Mouse (Mus musculus) hindbrain, embryonic 13.5 days (tissue): ENCODE measurements around the gene Agtrap. TPM values are rescaled to one million over a fixed set of nuclear protein-coding genes. Genes with fewer than 3 reads are reported as not detected.
"Not testable (repeated sequence)": the region's sequence is repeated elsewhere in the genome, so short reads cannot be mapped to it uniquely, and the experiment has no call there.

Experiments used
- ATAC-seq: fragments of 200-750 bp; cut with Nextera tagmentation; 2 replicates; pipeline ENCODE4 v1.8.0; 2017; ENCODE audit warnings: moderate TSS enrichment; ENCODE audit not compliant: low FRiP score
- H3K27ac ChIP-seq: fragments of 300-500 bp; sonication (generic); 2 replicates; pipeline ENCODE4 v1.5.1; 2015; ENCODE audit warnings: inconsistent platforms, mild to moderate bottlenecking, moderate library complexity
- H3K27me3 ChIP-seq: fragments of 300-500 bp; sonication (generic); 2 replicates; pipeline ENCODE4 v1.6.1; 2015; ENCODE audit warnings: mild to moderate bottlenecking, inconsistent platforms
- H3K36me3 ChIP-seq: fragments of 300-500 bp; sonication (generic); 2 replicates; pipeline ENCODE4 v1.6.1; 2015; ENCODE audit warnings: mild to moderate bottlenecking, inconsistent platforms
- H3K4me1 ChIP-seq: fragments of 300-500 bp; sonication (generic); replicated peaks from 2 replicates; pipeline ENCODE4 v1.6.1; 2015; ENCODE audit warnings: inconsistent platforms
- H3K4me2 ChIP-seq: fragments of 300-500 bp; sonication (generic); 2 replicates; pipeline ENCODE4 v1.6.1; 2015; ENCODE audit warnings: inconsistent platforms, mild to moderate bottlenecking, moderate library complexity
- H3K4me3 ChIP-seq: fragments of 300-500 bp; sonication (generic); 2 replicates; pipeline ENCODE4 v1.5.1; 2015; ENCODE audit warnings: mild to moderate bottlenecking, inconsistent platforms
- H3K9ac ChIP-seq: fragments of 300-500 bp; sonication (generic); 2 replicates; pipeline ENCODE4 v1.6.1; 2015; ENCODE audit warnings: mild to moderate bottlenecking, inconsistent platforms
- H3K9me3 ChIP-seq: fragments of 300-500 bp; sonication (generic); 2 replicates; pipeline ENCODE4 v1.6.1; 2016; ENCODE audit warnings: inconsistent platforms
- WGBS: fragments of 180-500 bp; shearing (Covaris S2); methylation state at CpG from one replicate; pipeline ENCODE4 v1.1.7; 2015; 5-methylcytosine and 5-hydroxymethylcytosine counted together
- polyA plus RNA-seq: library from polyadenylated mRNA; unstranded; fragments of >200 nt; fragmentation: Nextera tagmentation; extraction: Ambion mirVana; gene quantifications from 2 replicates; pipeline ENCODE4 v1.2.1, GENCODE M21; 2015

Gene Agtrap
- polyA plus RNA-seq, 1 experiment from 2014 or later, result 7.6 TPM

GRCm38 (mm10) chr4:148120555-148120954 is 32.7 kb upstream of the Agtrap start:
- peaks cover 3% of the 10 kb centered on the region for H3K36me3 ChIP-seq
- no peak overlapping the region for H3K9ac ChIP-seq
- peak overlapping the region; percentile 60 for H3K27ac ChIP-seq
- H3K4me3 ChIP-seq, result no peak overlapping the region
- 80% methylated on average over 9 of the region's 9 CpGs for WGBS
- H3K4me1 ChIP-seq, result peaks cover 64% of the 10 kb centered on the region
- H3K4me2 ChIP-seq, result no peak overlapping the region
- ATAC-seq, result no peak
- 0 out of 2 replicates have a peak, but pooled peaks cover 3% of the 10 kb centered on the region for H3K9me3 ChIP-seq
- H3K27me3 ChIP-seq, result no peaks in the 10 kb centered on the region

DNA sequence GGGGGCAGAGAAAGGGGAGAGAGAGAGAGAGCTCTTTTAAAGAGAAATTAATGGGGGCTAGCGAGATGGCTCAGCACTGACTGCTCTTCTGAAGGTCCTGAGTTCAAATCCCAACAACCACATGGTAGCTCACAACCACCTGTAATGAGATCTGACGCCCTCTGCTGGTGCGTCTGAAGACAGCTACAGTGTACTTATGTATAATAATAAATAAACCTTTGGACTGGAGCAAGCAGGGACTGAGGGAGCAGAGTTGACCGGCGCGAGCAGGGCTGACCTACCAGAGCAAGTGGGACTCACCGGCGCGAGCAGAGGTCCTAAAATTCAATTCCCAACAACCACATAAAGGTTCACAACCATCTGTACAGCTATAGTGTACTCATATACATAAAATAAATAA is 31.7 kb upstream of the Agtrap start:
- not testable (repeated sequence) for ATAC-seq, H3K27ac ChIP-seq
- H3K4me1 ChIP-seq, result peaks cover 62% of the 10 kb centered on the region

DNA sequence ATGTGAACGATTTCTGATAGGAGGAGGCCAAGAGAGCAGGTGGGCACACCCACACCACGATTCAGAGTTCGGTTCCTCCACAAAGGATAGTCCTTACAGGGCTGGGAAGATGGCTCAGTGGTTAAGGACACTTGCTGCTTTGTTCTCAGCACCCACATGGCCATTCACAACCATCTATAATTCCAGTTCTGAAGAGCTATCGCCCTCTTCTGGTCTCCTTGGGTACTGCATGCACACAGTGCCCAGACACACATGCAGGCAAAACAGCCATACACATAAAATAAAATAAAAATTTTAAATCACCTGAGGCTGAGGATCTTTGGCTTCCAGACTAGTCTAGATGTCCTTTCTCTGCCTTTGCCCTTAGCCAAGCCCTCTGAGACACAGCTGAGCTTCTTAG is 29.6 kb upstream of the Agtrap start:
- no peak overlapping the region for H3K27ac ChIP-seq
- ATAC-seq, result no peak
- H3K27me3 ChIP-seq, result no peaks in the 10 kb centered on the region
- peaks cover 21% of the 10 kb centered on the region for H3K36me3 ChIP-seq
- 78% methylated on average over 4 of the region's 4 CpGs for WGBS
- H3K9me3 ChIP-seq, result 0 out of 2 replicates have a peak, but pooled peaks cover 3% of the 10 kb centered on the region
- H3K4me3 ChIP-seq, result no peak overlapping the region
- peaks cover 42% of the 10 kb centered on the region for H3K4me1 ChIP-seq
- H3K9ac ChIP-seq, result no peak overlapping the region
- H3K4me2 ChIP-seq, result no peak overlapping the region

More for the DNA sequence above, 31.7 kb upstream of the Agtrap start:
- H3K36me3 ChIP-seq, H3K9ac ChIP-seq, H3K9me3 ChIP-seq, H3K4me3 ChIP-seq, H3K4me2 ChIP-seq, H3K27me3 ChIP-seq: not testable (repeated sequence)
- 88% methylated on average over 9 of the region's 9 CpGs for WGBS

- Histone ChIP-seq H3K9ac (no peak overlapping the region), H3K4me3 (no peak overlapping the region), H3K4me2 (no peak overlapping the region), H3K27me3 (no peaks in the 10 kb centered on the region), H3K36me3 (peaks cover 27% of the 10 kb centered on the region), H3K27ac (no peak overlapping the region), H3K4me1 (peaks cover 34% of the 10 kb centered on the region), H3K9me3 (0 out of 2 replicates have a peak, but pooled peaks cover 3% of the 10 kb centered on the region)
- ATAC-seq, result no peak
- WGBS, result 77% methylated on average over 4 of the region's 4 CpGs
Observed at GRCm38 (mm10) chr4:148116657-148117056, 28.8 kb upstream of the Agtrap start.

DNA sequence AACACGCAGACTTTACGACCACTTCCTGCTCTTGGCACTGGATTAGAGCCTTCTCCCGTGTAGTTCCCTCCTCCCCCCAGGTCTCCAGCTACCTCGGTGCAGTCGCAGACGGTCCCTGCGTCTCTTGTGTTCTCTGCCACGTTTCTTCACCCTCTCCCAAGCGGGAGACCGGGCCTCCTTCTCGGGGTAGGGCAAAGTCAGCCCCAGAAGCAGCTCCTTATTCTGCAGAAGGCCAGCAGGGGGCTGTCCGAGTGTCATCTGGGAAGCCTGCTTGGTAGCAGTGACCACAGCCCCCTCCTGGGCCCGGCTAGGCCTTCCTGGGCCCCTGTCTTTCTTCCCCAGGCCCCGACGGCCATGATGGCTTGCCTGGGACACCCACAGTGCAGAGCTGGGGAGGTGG is 27.6 kb upstream of the Agtrap start:
- Histone ChIP-seq H3K4me1 (peaks cover 22% of the 10 kb centered on the region), H3K9ac (peak overlapping the region; percentile 55), H3K4me2 (0 out of 2 replicates have a peak overlapping the region, but pooled peaks have one; percentile 27), H3K27me3 (no peaks in the 10 kb centered on the region), H3K9me3 (0 out of 2 replicates have a peak, but pooled peaks cover 3% of the 10 kb centered on the region), H3K4me3 (no peak overlapping the region), H3K27ac (peak overlapping the region; percentile 83), H3K36me3 (peaks cover 33% of the 10 kb centered on the region)
- 7% methylated on average over 15 of the region's 15 CpGs for WGBS
- ATAC-seq, result peak; percentile 18; the same call in 1 of the 2 replicates

DNA sequence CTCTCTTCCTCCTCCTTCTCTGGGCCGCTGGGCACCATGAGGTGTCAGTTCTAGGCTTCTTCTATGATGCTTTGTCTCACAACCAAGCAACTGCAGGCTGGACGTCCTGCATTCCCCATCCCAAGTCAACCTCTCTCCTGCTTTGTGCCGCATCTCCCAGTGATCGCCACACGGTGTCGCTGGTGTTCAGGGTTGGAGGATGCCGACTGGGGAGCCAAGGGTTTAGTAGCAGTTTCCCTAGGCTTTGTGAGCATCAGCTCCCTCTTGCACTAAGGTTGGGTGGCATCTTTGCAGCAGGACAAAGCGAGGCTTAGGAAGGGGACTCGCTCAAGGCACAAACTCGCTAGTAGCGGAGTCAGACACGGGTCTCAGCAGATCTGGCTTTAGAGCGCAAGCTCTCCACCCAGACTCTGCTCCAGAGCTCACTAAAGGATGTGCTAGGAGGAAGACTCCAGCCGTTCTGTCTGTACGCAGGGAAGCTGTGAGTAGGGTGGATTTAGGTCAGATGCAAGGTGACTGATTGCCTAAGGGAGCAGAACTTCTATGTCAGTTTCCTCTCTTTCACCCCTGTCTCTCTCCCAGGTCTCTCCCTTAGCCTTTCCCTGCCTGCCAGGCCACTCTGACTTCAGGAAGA is 27.0 kb upstream of the Agtrap start:
- Histone ChIP-seq H3K27me3 (no peaks in the 10 kb centered on the region), H3K4me1 (peaks cover 21% of the 10 kb centered on the region), H3K4me3 (no peak overlapping the region), H3K4me2 (peak overlapping the region; percentile 27; the same call in 1 of the 2 replicates), H3K36me3 (peaks cover 39% of the 10 kb centered on the region), H3K27ac (peak overlapping the region; percentile 83), H3K9me3 (0 out of 2 replicates have a peak, but pooled peaks cover 3% of the 10 kb centered on the region), H3K9ac (peak overlapping the region; percentile 55)
- peak; percentile 72 for ATAC-seq
- 5% methylated on average over 15 of the region's 15 CpGs for WGBS

- peaks cover 62% of the 10 kb centered on the region for H3K36me3 ChIP-seq
- no peak overlapping the region for H3K4me3 ChIP-seq
- WGBS, result 87% methylated on average over 12 of the region's 12 CpGs
- no peaks in the 10 kb centered on the region for H3K27me3 ChIP-seq
- no peak overlapping the region for H3K9ac ChIP-seq
- H3K9me3 ChIP-seq, result 0 out of 2 replicates have a peak, but pooled peaks cover 3% of the 10 kb centered on the region
- no peak for ATAC-seq
- no peak overlapping the region for H3K4me2 ChIP-seq
- no peak overlapping the region for H3K27ac ChIP-seq
- H3K4me1 ChIP-seq, result peaks cover 30% of the 10 kb centered on the region
Observed at GRCm38 (mm10) chr4:148112519-148112918, 24.7 kb upstream of the Agtrap start.

DNA sequence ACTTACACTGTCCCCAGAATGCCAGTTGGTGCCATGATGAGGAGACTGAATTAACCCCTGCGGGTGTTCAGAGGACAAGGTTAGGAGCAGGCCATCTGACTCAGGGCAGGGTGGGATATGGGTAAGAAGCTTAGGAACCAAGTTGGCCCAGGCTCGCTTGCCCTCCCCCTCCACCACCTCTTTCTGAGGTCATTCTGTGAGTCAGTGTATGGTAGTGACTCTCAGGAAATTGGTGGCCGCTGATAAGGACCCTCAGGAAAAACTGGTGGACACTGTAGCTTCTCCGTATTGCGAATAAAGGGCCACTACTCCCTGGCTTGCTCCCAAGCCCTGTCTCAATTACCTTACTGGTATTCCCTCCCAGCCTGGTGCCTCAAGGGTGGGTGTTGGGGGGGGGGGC is 21.4 kb upstream of the Agtrap start:
- 86% methylated on average over 5 of the region's 5 CpGs for WGBS

GRCm38 (mm10) chr4:148108565-148109100 is 20.8 kb upstream of the Agtrap start:
- peaks cover 20% of the 10 kb centered on the region for H3K4me1 ChIP-seq
- H3K4me2 ChIP-seq, result no peak overlapping the region
- no peaks in the 10 kb centered on the region for H3K27me3 ChIP-seq
- no peak for ATAC-seq
- H3K36me3 ChIP-seq, result peaks cover 75% of the 10 kb centered on the region
- H3K9ac ChIP-seq, result 0 out of 2 replicates have a peak overlapping the region, but pooled peaks have one; percentile 49
- no peak overlapping the region for H3K4me3 ChIP-seq
- H3K27ac ChIP-seq, result 0 out of 2 replicates have a peak overlapping the region, but pooled peaks have one; percentile 49
- 69% methylated on average over 7 of the region's 7 CpGs for WGBS
- no peaks in the 10 kb centered on the region for H3K9me3 ChIP-seq

More for the DNA sequence above, 21.4 kb upstream of the Agtrap start:
- H3K27ac ChIP-seq, result 0 out of 2 replicates have a peak overlapping the region, but pooled peaks have one; percentile 49
- H3K27me3 ChIP-seq, result no peaks in the 10 kb centered on the region
- no peak overlapping the region for H3K4me2 ChIP-seq
- H3K36me3 ChIP-seq, result peaks cover 77% of the 10 kb centered on the region
- no peak overlapping the region for H3K9ac ChIP-seq
- H3K4me3 ChIP-seq, result no peak overlapping the region
- no peak for ATAC-seq
- no peaks in the 10 kb centered on the region for H3K9me3 ChIP-seq
- peaks cover 20% of the 10 kb centered on the region for H3K4me1 ChIP-seq

DNA sequence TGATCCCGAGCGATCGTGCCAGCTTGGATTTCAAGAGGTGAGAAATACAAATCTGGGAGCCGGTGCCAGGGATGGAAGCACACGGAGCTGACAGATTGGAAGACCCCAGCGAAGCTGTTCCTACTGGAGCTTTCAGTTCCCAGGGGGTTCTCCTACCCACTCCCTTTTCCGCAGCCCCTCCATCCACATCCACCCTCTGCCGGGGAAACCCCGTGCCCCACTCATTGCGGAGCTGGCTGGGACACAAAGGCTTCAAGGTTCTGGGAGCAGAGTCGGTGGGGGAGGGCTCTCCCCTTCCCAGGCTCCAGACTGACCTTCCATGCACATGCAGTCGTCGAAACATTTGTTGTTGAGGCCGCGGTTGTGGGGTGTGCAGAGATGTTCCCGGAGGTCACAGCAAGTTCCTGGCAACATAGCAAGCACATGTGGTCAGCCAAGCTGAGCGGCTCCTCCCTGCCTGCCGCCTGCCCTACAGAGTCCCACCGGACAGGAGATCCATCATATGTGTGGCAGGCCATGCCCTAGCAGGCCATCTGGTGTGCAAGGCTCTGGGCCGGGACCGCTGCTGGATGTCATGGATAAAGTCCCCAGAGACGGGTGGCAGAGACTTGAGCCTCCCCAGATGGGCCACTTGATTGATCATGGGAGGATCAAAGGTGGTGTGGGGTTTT is 19.9 kb upstream of the Agtrap start:
- peak overlapping the region; percentile 49 for H3K27ac ChIP-seq
- H3K9me3 ChIP-seq, result no peaks in the 10 kb centered on the region
- H3K27me3 ChIP-seq, result no peaks in the 10 kb centered on the region
- no peak overlapping the region for H3K4me2 ChIP-seq
- ATAC-seq, result peak; percentile 55
- peaks cover 20% of the 10 kb centered on the region for H3K4me1 ChIP-seq
- H3K36me3 ChIP-seq, result peaks cover 70% of the 10 kb centered on the region
- peak overlapping the region; percentile 49; the same call in 1 of the 2 replicates for H3K9ac ChIP-seq
- WGBS, result 35% methylated on average over 22 of the region's 22 CpGs
- no peak overlapping the region for H3K4me3 ChIP-seq

- 91% methylated on average over 3 of the region's 3 CpGs for WGBS
- no peaks in the 10 kb centered on the region for H3K27me3 ChIP-seq
- H3K27ac ChIP-seq, result no peak overlapping the region
- ATAC-seq, result no peak
- no peaks in the 10 kb centered on the region for H3K9me3 ChIP-seq
- peaks cover 60% of the 10 kb centered on the region for H3K36me3 ChIP-seq
- no peak overlapping the region for H3K4me3 ChIP-seq
- peak overlapping the region; percentile 31; the same call in 1 of the 2 replicates for H3K9ac ChIP-seq
- H3K4me1 ChIP-seq, result peaks cover 31% of the 10 kb centered on the region
- no peak overlapping the region for H3K4me2 ChIP-seq
Observed at GRCm38 (mm10) chr4:148104146-148104545, 16.3 kb upstream of the Agtrap start.

- H3K4me3 ChIP-seq, result peak overlapping the region; percentile 7
- peak; percentile 80 for ATAC-seq
- peak overlapping the region; percentile 46 for H3K4me2 ChIP-seq
- no peaks in the 10 kb centered on the region for H3K27me3 ChIP-seq
- H3K9me3 ChIP-seq, result no peaks in the 10 kb centered on the region
- H3K4me1 ChIP-seq, result peaks cover 25% of the 10 kb centered on the region
- peaks cover 39% of the 10 kb centered on the region for H3K36me3 ChIP-seq
- peak overlapping the region; percentile 55 for H3K9ac ChIP-seq
- WGBS, result 16% methylated on average over 29 of the region's 29 CpGs
- H3K27ac ChIP-seq, result peak overlapping the region; percentile 81
Observed at GRCm38 (mm10) chr4:148101801-148102527, 14.1 kb upstream of the Agtrap start.
